Mouse (Mus musculus) liver, embryonic 14.5 days (tissue): ENCODE data around the gene Hist1h2bn. TPM values are rescaled to one million over a fixed set of nuclear protein-coding genes. Genes with fewer than 3 reads are reported as not detected.
"Not testable (repeated sequence)": the region's sequence is repeated elsewhere in the genome, so short reads cannot be mapped to it uniquely, and the experiment has no call there.

Experiments
- ATAC-seq: fragments of 200-750 bp; cut with Nextera tagmentation; 2 replicates; pipeline ENCODE4 v1.8.0; 2017; ENCODE audit warnings: moderate number of reproducible peaks, mild to moderate bottlenecking, moderate library complexity; ENCODE audit not compliant: insufficient read depth
- DNase-seq, 3 experiments: peaks; one replicate each; pipeline ENCODE4 v3.0.0-alpha.2; 2012 to 2013; ENCODE audit warnings: low read depth in 3 of 3, low spot score in 3 of 3
- H3K27ac ChIP-seq: fragments of 300-500 bp; sonication (generic); 2 replicates; pipeline ENCODE4 v1.5.1; 2014; ENCODE audit warnings: moderate library complexity, mild to moderate bottlenecking, control low read depth, inconsistent platforms
- H3K27me3 ChIP-seq: fragments of 300-500 bp; sonication (generic); 2 replicates; pipeline ENCODE4 v1.6.1; 2014; ENCODE audit warnings: mild to moderate bottlenecking, low read length, moderate library complexity; ENCODE audit not compliant: control insufficient read depth, insufficient read depth
- H3K36me3 ChIP-seq: fragments of 300-500 bp; sonication (generic); replicated peaks from 2 replicates; pipeline ENCODE4 v1.6.1; 2014; ENCODE audit warnings: low read depth; ENCODE audit not compliant: control insufficient read depth, insufficient read depth
- H3K4me1 ChIP-seq, 2 experiments: fragments of 200-500 bp in 1 of 2; fragments of 300-500 bp in 1 of 2; sonication (generic) in 1 of 2; replicated peaks; 2 replicates each; pipeline ENCODE4 v1.6.1; 2012 to 2014; ENCODE audit warnings: antibody characterized with exemption in 1 of 2, inconsistent platforms in 1 of 2, low read length in 1 of 2; ENCODE audit not compliant: control insufficient read depth in 2 of 2, insufficient read depth in 2 of 2
- H3K4me2 ChIP-seq: fragments of 300-500 bp; sonication (generic); 2 replicates; pipeline ENCODE4 v1.6.1; 2014; ENCODE audit warnings: low read depth, mild to moderate bottlenecking, control low read depth, moderate library complexity
- H3K4me3 ChIP-seq, 2 experiments: fragments of 200-500 bp in 1 of 2; fragments of 300-500 bp in 1 of 2; sonication (generic) in 1 of 2; 2 replicates each; pipeline ENCODE4 v1.5.1; 2012 to 2014; ENCODE audit warnings: low read depth in 2 of 2, low read length in 2 of 2, mild to moderate bottlenecking in 2 of 2, control low read depth in 1 of 2, inconsistent platforms in 1 of 2, moderate library complexity in 1 of 2; ENCODE audit not compliant: insufficient read depth in 1 of 2
- H3K9ac ChIP-seq: fragments of 300-500 bp; sonication (generic); replicated peaks from 2 replicates; pipeline ENCODE4 v1.6.1; 2014; ENCODE audit warnings: mild to moderate bottlenecking, control low read depth, moderate library complexity
- H3K9me3 ChIP-seq: fragments of 300-500 bp; sonication (generic); 2 replicates; pipeline ENCODE4 v1.6.1; 2016; ENCODE audit warnings: low read length, mixed read lengths; ENCODE audit not compliant: control insufficient read depth
- CTCF ChIP-seq: IDR thresholded peaks from 2 replicates; pipeline ENCODE4 v1.5.1; 2016; ENCODE audit warnings: antibody characterized with exemption, low read depth, control low read depth
- EP300 ChIP-seq: IDR thresholded peaks from 2 replicates; pipeline ENCODE4 v1.6.1; 2016; ENCODE audit warnings: antibody characterized with exemption, low read depth
- WGBS: fragments of 180-500 bp; shearing (Covaris S2); extraction: QIAGEN DNeasy Blood & Tissue Kit; methylation state at CpG from one replicate; pipeline ENCODE4 v1.1.7; 2014; ENCODE audit not compliant: insufficient replicate concordance; 5-methylcytosine and 5-hydroxymethylcytosine counted together
- polyA plus RNA-seq, 2 experiments: library from polyadenylated mRNA; depleted of rRNA in 1 of 2; stranded (reverse) in 1 of 2; unstranded in 1 of 2; fragments of >200 nt; fragmentation: Nextera tagmentation in 1 of 2; extraction: Ambion mirVana in 1 of 2; gene quantifications; 2 replicates each; pipeline versions ENCODE4 v1.2.1 to v1.2.3; 2012 to 2014

Gene Hist1h2bn
- polyA plus RNA-seq, 2 experiments, result 5.4 to 25.2 TPM

DNA sequence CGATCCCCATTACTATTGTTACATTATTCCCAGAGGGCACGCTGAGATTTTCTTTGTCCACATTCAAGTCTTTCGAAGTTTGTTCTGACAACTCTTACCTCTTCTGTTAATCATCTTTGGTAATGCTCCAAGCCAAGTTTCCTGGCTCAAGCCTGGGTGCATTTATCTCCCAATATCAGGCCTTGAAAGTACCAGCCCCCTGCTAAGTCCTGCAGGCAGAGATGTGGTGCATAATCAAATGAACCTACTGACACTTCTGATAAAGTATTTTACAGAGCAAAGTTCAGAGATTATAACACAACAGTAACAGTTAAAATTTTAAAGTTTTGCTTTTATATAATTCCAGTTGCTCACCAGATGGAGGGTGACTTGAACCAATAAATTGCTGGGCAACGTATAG, 42.2 kb upstream of the Hist1h2bn start:
- TF ChIP-seq CTCF (no peak), EP300 (peak; percentile 58)
- 22% methylated on average over 4 of the region's 4 CpGs for WGBS
- no peaks in the 10 kb centered on the region for H3K27me3 ChIP-seq
- H3K27ac ChIP-seq, result no peak overlapping the region
- no peaks in the 10 kb centered on the region for H3K36me3 ChIP-seq
- ATAC-seq (no peak), DNase-seq (no peak)
- peak overlapping the region; percentile 73 for H3K4me2 ChIP-seq
- H3K4me3 ChIP-seq, result peak overlapping the region in 1 of 2 experiments; percentile 47; a peak in 2 of 4 replicates
- peak overlapping the region; percentile 29 for H3K9ac ChIP-seq
- no peaks in the 10 kb centered on the region for H3K9me3 ChIP-seq
- H3K4me1 ChIP-seq, result peaks cover 12 to 21% of the 10 kb centered on the region in 2 experiments

GRCm38 (mm10) chr13:21714725-21715124, 39.2 kb upstream of the Hist1h2bn start:
- Histone ChIP-seq H3K36me3 (no peaks in the 10 kb centered on the region), H3K9ac (peak overlapping the region; percentile 98), H3K4me1 (peaks cover 15 to 31% of the 10 kb centered on the region in 2 experiments), H3K27ac (peak overlapping the region; percentile 100), H3K9me3 (no peaks in the 10 kb centered on the region), H3K27me3 (no peaks in the 10 kb centered on the region), H3K4me2 (peak overlapping the region; percentile 99), H3K4me3 (peak overlapping the region; percentile 65 to 73)
- TF ChIP-seq EP300, result no peak; the same call in 1 of the 2 replicates
- peak; percentile 88 for TF ChIP-seq CTCF
- ATAC-seq (no peak), DNase-seq (peak; percentile 70 to 79 (median 71))
- under 1% methylated on average over 7 of the region's 7 CpGs for WGBS

- Histone ChIP-seq H3K27me3 (no peaks in the 10 kb centered on the region), H3K9ac (peak overlapping the region; percentile 98), H3K4me1 (peaks cover 20 to 35% of the 10 kb centered on the region in 2 experiments), H3K4me3 (peak overlapping the region; percentile 65 to 73), H3K9me3 (no peaks in the 10 kb centered on the region), H3K36me3 (no peaks in the 10 kb centered on the region), H3K27ac (peak overlapping the region; percentile 100), H3K4me2 (peak overlapping the region; percentile 99)
- TF ChIP-seq EP300 (no peak), CTCF (no peak)
- ATAC-seq (peak; percentile 2; the same call in 1 of the 2 replicates), DNase-seq (peak in 2 of 3 experiments; percentile 56 to 65)
- under 1% methylated on average over 22 of the region's 22 CpGs for WGBS
Observed at GRCm38 (mm10) chr13:21715131-21715863, 38.6 kb upstream of the Hist1h2bn start.

DNA sequence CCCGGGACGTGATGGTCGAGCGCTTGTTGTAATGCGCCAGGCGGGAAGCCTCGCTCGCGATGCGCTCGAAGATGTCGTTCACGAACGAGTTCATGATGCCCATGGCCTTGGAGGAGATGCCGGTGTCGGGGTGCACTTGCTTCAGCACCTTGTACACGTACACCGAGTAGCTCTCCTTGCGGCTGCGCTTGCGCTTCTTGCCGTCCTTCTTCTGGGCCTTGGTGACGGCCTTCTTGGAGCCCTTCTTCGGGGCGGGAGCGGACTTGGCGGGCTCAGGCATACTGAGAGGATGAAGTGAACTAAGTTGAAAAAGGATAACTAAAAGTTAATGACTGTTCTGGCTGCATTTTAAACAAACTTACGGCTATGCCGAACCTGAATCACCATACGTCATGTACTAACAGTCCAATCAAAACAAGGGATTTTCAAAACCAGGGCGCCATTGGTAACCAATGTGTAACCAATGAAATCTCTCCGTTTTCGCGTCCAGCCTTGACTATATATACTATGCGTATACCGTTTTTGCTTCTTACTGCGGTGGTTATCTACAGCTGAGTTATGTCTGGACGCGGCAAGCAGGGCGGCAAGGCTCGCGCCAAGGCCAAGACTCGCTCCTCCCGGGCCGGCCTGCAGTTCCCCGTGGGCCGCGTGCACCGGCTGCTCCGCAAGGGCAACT, 37.9 kb upstream of the Hist1h2bn start, which contains the start of the genes Hist1h2bl and Hist1h2ai:
Gene Hist1h2bl (minus strand): TSS at position 280 of the 676 bp plus-strand sequence.
Gene Hist1h2ai (plus strand): TSS at position 559 of the 676 bp plus-strand sequence.
- TF ChIP-seq EP300, result peak; percentile 71

DNA sequence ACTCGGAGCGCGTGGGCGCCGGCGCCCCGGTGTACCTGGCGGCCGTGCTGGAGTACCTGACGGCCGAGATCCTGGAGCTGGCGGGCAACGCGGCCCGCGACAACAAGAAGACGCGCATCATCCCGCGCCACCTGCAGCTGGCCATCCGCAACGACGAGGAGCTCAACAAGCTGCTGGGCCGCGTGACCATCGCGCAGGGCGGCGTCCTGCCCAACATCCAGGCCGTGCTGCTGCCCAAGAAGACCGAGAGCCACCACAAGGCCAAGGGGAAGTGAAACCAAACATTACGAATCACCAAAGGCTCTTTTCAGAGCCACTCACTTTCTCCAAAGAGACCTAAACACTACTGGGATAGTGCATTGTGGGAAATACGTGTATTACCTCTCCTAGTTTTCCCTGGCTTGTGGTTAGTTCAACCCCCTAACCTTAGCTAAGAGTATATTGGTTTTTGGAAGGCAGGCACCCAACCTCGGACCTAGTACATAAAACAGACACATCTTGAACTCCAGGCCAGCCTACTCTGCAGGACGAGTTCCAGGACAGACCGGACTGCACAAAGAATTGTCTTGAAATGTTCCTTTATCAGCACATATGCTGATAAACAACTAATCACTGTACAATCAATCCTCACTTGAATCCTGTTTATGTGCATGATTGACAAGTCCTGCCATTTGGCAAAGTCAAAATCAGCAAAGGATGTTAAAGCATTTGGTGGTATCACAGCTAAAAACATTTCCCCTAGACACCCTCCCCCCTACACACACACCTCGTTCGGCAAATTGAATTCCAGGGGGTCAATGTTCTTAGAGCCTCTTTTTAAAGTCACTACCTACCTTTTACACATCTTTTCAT, 37.2 kb upstream of the Hist1h2bn start:
- ATAC-seq (peak; percentile 13; the same call in 1 of the 2 replicates), DNase-seq (peak in 2 of 3 experiments; percentile 54 to 72)
- Histone ChIP-seq H3K9ac (peak overlapping the region; percentile 98), H3K4me1 (peaks cover 18 to 27% of the 10 kb centered on the region in 2 experiments), H3K4me3 (peak overlapping the region; percentile 67 to 69), H3K27ac (peak overlapping the region; percentile 100), H3K4me2 (peak overlapping the region; percentile 99)
- not testable (repeated sequence) for H3K9me3 ChIP-seq, H3K36me3 ChIP-seq, H3K27me3 ChIP-seq
- under 1% methylated on average over 11 of the region's 38 CpGs for WGBS

More for the DNA sequence above, 37.9 kb upstream of the Hist1h2bn start, which contains the start of the genes Hist1h2bl and Hist1h2ai:
- Histone ChIP-seq H3K4me3 (peak within 1 kb of the TSS; percentile 67 to 73), H3K27ac (peak within 1 kb of the TSS; percentile 100), H3K9ac (peak within 1 kb of the TSS; percentile 98), H3K4me2 (peak within 1 kb of the TSS; percentile 99), H3K4me1 (peaks cover 20 to 34% of the 10 kb centered on the region in 2 experiments)
- H3K9me3 ChIP-seq, H3K27me3 ChIP-seq, H3K36me3 ChIP-seq: not testable (repeated sequence)
- under 1% methylated on average over 23 of the region's 50 CpGs for WGBS
- ATAC-seq (peak; percentile 81), DNase-seq (peak; percentile 95 to 96 (median 96))
